Mouse (Mus musculus): ENCODE results near the gene Pde4d. TPM values are rescaled to one million over a fixed set of nuclear protein-coding genes. Genes with fewer than 3 reads are reported as not detected.
A peak's percentile ranks its signal among the peaks of the same experiment; 100 is the strongest.

Pde4d gene
- polyA plus RNA-seq, 1 experiment = 15.1 TPM

DNA sequence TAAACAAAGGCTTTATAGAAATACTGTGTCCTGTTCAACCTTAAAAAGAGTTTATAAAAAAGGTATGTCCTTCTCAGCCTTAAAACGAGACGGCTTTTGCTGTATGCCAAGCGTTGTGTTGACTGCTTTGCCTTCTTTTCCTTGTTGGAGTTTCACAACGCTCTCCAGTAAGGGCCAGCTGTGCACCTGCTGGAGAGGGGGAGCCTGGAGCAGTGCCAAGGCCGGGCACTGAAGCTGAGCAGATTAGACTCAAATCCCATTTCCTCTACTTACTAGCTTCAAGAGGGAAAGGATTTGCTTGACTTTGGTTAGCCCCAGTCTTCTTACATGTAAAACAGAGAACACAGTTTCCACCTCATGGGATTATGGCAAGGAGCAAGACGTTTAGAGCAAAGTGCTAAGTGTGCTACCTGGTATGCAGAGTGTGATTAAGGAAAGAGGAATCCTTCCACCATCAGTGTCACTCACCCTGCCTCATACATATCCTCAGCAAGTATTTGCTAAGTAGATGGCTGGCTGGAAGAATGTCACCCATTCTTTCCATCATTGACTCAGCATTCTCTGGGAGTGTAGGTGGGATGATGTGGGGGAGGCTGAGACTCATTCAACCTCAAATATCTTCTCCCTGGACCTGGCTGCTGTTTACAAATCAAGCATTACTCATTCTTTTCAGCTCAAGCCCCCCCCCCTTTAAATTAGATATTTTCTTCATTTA, 149.6 kb downstream of the Pde4d start:
- TF ChIP-seq CTCF (IDR thresholded peaks at IDR 0.05; ENCODE audit: control insufficient read depth, insufficient read depth, insufficient read length) (no peak), MYOG (IDR thresholded peaks at IDR 0.05; ENCODE audit: control insufficient read depth, extremely low read depth, insufficient read length) (no peak), FOSL1 (IDR thresholded peaks at IDR 0.05; ENCODE audit: insufficient read depth, low read length, poor library complexity, severe bottlenecking) (peak; percentile 9), MYOD1 (IDR thresholded peaks at IDR 0.05; ENCODE audit: control insufficient read depth, insufficient read length, low read depth) (peak; percentile 33), MAX (IDR thresholded peaks at IDR 0.05) (no peak)
- no peaks in the 10 kb centered on the region for H3K79me2 ChIP-seq (ENCODE audit: control insufficient read depth, insufficient read depth)
- no peak overlapping the region for H3ac ChIP-seq (ENCODE audit: control insufficient read depth, insufficient read length, low read depth)
- no peak overlapping the region for H3K4me3 ChIP-seq (ENCODE audit: insufficient read depth, poor library complexity, severe bottlenecking)
- H3K36me3 ChIP-seq (ENCODE audit: control insufficient read depth, insufficient read depth) = no peaks in the 10 kb centered on the region
- no peaks in the 10 kb centered on the region for H3K79me3 ChIP-seq (ENCODE audit: low read depth)
- no peaks in the 10 kb centered on the region for H3K27me3 ChIP-seq (ENCODE audit: control insufficient read depth, insufficient read depth, insufficient read length)

DNA sequence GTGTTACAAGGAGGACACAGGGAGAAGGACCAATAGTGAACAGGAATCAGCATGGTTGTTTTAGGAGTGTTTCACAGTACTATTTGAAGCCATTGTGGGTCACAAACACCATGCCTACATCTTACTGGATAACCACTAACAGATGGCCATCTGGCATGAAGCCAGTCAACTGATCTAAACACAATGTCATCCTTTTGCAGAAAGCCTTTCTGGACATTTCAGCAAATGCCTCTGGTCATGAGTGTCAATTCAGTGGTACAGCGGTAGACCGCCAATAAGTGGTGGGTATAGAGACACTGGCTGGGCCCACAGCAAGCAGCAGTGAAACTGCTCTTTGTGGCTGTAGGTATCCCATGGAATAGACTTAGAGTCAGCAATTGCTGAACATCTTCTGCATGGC, 151.3 kb downstream of the Pde4d start:
- H3ac ChIP-seq (ENCODE audit: control insufficient read depth, insufficient read length, low read depth) = no peak overlapping the region
- no peaks in the 10 kb centered on the region for H3K79me2 ChIP-seq (ENCODE audit: control insufficient read depth, insufficient read depth)
- no peaks in the 10 kb centered on the region for H3K27me3 ChIP-seq (ENCODE audit: control insufficient read depth, insufficient read depth, insufficient read length)
- no peaks in the 10 kb centered on the region for H3K36me3 ChIP-seq (ENCODE audit: control insufficient read depth, insufficient read depth)
- no peak overlapping the region for H3K4me3 ChIP-seq (ENCODE audit: insufficient read depth, poor library complexity, severe bottlenecking)
- H3K79me3 ChIP-seq (ENCODE audit: low read depth) = no peaks in the 10 kb centered on the region
- TF ChIP-seq MAX (IDR thresholded peaks at IDR 0.05) (no peak), FOSL1 (IDR thresholded peaks at IDR 0.05; ENCODE audit: insufficient read depth, low read length, poor library complexity, severe bottlenecking) (no peak), USF1 (IDR thresholded peaks at IDR 0.05; ENCODE audit: low read depth) (no peak), CEBPB (IDR thresholded peaks at IDR 0.05; ENCODE audit: low read depth) (no peak), MYOG (IDR thresholded peaks at IDR 0.05; ENCODE audit: control insufficient read depth, extremely low read depth, insufficient read length) (no peak), MYOD1 (IDR thresholded peaks at IDR 0.05; ENCODE audit: control insufficient read depth, insufficient read length, low read depth) (no peak), CTCF (IDR thresholded peaks at IDR 0.05; ENCODE audit: control insufficient read depth, insufficient read depth, insufficient read length) (no peak)

DNA sequence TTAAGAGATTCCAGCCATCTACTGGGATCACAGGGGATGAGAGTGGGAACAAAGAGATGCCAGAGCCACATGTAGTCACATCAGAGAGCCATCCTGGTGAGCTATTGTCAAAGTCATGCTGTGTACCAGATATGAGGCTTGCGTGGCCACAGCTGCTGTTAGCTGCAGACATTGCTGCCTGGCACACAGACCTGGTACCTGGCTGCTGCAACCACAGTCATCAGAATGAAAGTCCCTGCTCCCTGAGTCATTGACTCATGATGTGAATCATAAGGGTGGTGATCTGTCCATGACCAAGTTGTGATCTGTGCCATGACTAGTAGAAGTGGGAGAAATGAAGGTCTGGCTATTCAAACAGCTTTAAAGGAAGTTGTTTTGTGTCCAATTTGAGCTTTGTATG, 153.8 kb downstream of the Pde4d start:
- Histone ChIP-seq H3K36me3 (ENCODE audit: control insufficient read depth, insufficient read depth) (no peaks in the 10 kb centered on the region), H3K79me3 (ENCODE audit: low read depth) (no peaks in the 10 kb centered on the region), H3K79me2 (ENCODE audit: control insufficient read depth, insufficient read depth) (no peaks in the 10 kb centered on the region), H3ac (ENCODE audit: control insufficient read depth, insufficient read length, low read depth) (no peak overlapping the region), H3K27me3 (ENCODE audit: control insufficient read depth, insufficient read depth, insufficient read length) (no peaks in the 10 kb centered on the region), H3K4me3 (ENCODE audit: insufficient read depth, poor library complexity, severe bottlenecking) (no peak overlapping the region)
- no peak for TF ChIP-seq MYOG (IDR thresholded peaks at IDR 0.05; ENCODE audit: control insufficient read depth, extremely low read depth, insufficient read length)
- TF ChIP-seq USF1 (IDR thresholded peaks at IDR 0.05; ENCODE audit: low read depth) = no peak
- TF ChIP-seq MAX (IDR thresholded peaks at IDR 0.05) = peak; percentile 77
- TF ChIP-seq FOSL1 (IDR thresholded peaks at IDR 0.05; ENCODE audit: insufficient read depth, low read length, poor library complexity, severe bottlenecking) = peak; percentile 86
- TF ChIP-seq CTCF (IDR thresholded peaks at IDR 0.05; ENCODE audit: control insufficient read depth, insufficient read depth, insufficient read length) = no peak
- TF ChIP-seq CEBPB (IDR thresholded peaks at IDR 0.05; ENCODE audit: low read depth) = peak; percentile 43
- peak; percentile 81 for TF ChIP-seq MYOD1 (IDR thresholded peaks at IDR 0.05; ENCODE audit: control insufficient read depth, insufficient read length, low read depth)

DNA sequence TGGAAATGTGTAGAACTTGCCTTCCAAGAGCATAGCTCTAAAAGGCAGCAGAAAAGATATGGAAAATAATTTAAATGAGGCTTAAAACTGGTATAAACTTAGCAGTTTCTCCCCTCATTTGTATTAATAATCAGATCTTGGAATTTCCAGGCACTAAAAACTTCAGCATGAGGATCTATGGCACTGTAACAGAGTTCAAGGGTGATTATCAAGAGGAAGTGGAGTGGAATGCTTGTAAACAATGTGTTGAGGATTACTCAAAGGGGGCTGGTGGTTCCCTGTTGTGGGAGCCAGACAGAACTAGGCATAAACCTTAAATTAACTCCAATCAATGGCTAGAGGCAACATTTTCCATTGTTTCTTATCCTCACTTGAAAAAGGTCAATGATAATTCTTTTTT, 154.5 kb downstream of the Pde4d start:
- Histone ChIP-seq H3K79me2 (ENCODE audit: control insufficient read depth, insufficient read depth) (no peaks in the 10 kb centered on the region), H3K79me3 (ENCODE audit: low read depth) (no peaks in the 10 kb centered on the region), H3K4me3 (ENCODE audit: insufficient read depth, poor library complexity, severe bottlenecking) (no peak overlapping the region), H3ac (ENCODE audit: control insufficient read depth, insufficient read length, low read depth) (no peak overlapping the region), H3K36me3 (ENCODE audit: control insufficient read depth, insufficient read depth) (no peaks in the 10 kb centered on the region), H3K27me3 (ENCODE audit: control insufficient read depth, insufficient read depth, insufficient read length) (no peaks in the 10 kb centered on the region)
- no peak for TF ChIP-seq FOSL1 (IDR thresholded peaks at IDR 0.05; ENCODE audit: insufficient read depth, low read length, poor library complexity, severe bottlenecking)

DNA sequence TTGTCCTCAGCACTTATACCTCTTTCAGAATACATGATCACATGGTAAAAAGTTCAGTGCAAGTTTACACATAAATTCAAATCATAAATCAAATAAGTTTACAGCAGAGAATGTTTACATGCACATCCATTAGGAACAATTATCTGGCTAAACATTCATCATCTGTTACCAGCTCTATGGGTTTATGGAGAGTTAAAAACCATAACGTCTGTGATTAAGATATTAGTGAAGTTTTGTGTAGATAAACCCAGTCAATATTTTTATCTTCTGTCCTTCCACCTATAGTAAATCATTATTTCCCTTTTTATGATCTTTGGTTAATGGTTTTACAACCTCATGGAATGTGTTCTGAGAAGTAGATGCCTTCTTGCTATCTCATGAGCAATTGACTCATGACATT, 168.5 kb downstream of the Pde4d start:
- no peaks in the 10 kb centered on the region for H3K36me3 ChIP-seq (ENCODE audit: control insufficient read depth, insufficient read depth)
- H3K4me3 ChIP-seq (ENCODE audit: insufficient read depth, poor library complexity, severe bottlenecking) = no peak overlapping the region
- H3ac ChIP-seq (ENCODE audit: control insufficient read depth, insufficient read length, low read depth) = no peak overlapping the region
- H3K27me3 ChIP-seq (ENCODE audit: control insufficient read depth, insufficient read depth, insufficient read length) = no peaks in the 10 kb centered on the region
- TF ChIP-seq USF1 (IDR thresholded peaks at IDR 0.05; ENCODE audit: low read depth) (no peak), MYOG (IDR thresholded peaks at IDR 0.05; ENCODE audit: control insufficient read depth, extremely low read depth, insufficient read length) (no peak), CEBPB (IDR thresholded peaks at IDR 0.05; ENCODE audit: low read depth) (no peak), MYOD1 (IDR thresholded peaks at IDR 0.05; ENCODE audit: control insufficient read depth, insufficient read length, low read depth) (no peak), CTCF (IDR thresholded peaks at IDR 0.05; ENCODE audit: control insufficient read depth, insufficient read depth, insufficient read length) (no peak), FOSL1 (IDR thresholded peaks at IDR 0.05; ENCODE audit: insufficient read depth, low read length, poor library complexity, severe bottlenecking) (no peak), MAX (IDR thresholded peaks at IDR 0.05) (no peak)
- H3K79me3 ChIP-seq (ENCODE audit: low read depth) = no peaks in the 10 kb centered on the region
- no peaks in the 10 kb centered on the region for H3K79me2 ChIP-seq (ENCODE audit: control insufficient read depth, insufficient read depth)

DNA sequence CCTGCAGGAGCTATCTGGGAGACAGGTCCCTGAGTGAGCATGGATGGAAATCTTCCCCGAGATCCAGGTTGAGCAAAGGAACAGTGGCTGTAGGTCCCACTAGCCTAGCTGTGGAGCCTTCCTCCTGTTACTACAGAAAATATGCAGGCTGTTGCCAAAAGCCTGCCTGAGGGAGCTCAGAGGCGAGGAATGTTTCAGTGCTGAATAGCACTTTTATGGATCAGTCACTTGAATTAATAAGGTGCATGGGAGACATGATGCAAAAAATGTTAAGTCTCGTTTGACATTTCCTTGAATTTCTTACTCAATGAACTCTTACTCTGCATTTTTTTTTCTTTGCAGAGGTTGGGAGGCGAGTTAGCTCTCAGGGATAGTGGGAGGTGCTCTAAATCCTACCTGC, 172.9 kb downstream of the Pde4d start:
- H3K36me3 ChIP-seq (ENCODE audit: control insufficient read depth, insufficient read depth) = no peaks in the 10 kb centered on the region
- H3K4me3 ChIP-seq (ENCODE audit: insufficient read depth, poor library complexity, severe bottlenecking) = no peak overlapping the region
- no peaks in the 10 kb centered on the region for H3K27me3 ChIP-seq (ENCODE audit: control insufficient read depth, insufficient read depth, insufficient read length)
- no peaks in the 10 kb centered on the region for H3K79me3 ChIP-seq (ENCODE audit: low read depth)
- no peak overlapping the region for H3ac ChIP-seq (ENCODE audit: control insufficient read depth, insufficient read length, low read depth)
- H3K79me2 ChIP-seq (ENCODE audit: control insufficient read depth, insufficient read depth) = no peaks in the 10 kb centered on the region
- TF ChIP-seq CEBPB (IDR thresholded peaks at IDR 0.05; ENCODE audit: low read depth) (no peak), CTCF (IDR thresholded peaks at IDR 0.05; ENCODE audit: control insufficient read depth, insufficient read depth, insufficient read length) (no peak), FOSL1 (IDR thresholded peaks at IDR 0.05; ENCODE audit: insufficient read depth, low read length, poor library complexity, severe bottlenecking) (no peak), MAX (IDR thresholded peaks at IDR 0.05) (no peak), MYOG (IDR thresholded peaks at IDR 0.05; ENCODE audit: control insufficient read depth, extremely low read depth, insufficient read length) (no peak)
